Mouse (Mus musculus) spleen, postnatal 4 days (tissue): ENCODE measurements around the gene Gpr137c.

ENCODE experiments used
- DNase-seq, 2 experiments: peaks; one replicate each; pipeline ENCODE4 v3.0.0; 2022; ENCODE audit warnings: low spot score in 2 of 2

The Gpr137c gene

GRCm38 (mm10) chr14:45219281-45220089, at the start of gene Gpr137c:
Gpr137c (plus strand) TSS chr14:45219717.
- DNase-seq: peak; percentile 94

- no peak for DNase-seq
Observed at GRCm38 (mm10) chr14:45172260-45172659, 47.3 kb upstream of the Gpr137c start.

- no peak for DNase-seq
Observed at GRCm38 (mm10) chr14:45175012-45175740, 44.3 kb upstream of the Gpr137c start.

DNA sequence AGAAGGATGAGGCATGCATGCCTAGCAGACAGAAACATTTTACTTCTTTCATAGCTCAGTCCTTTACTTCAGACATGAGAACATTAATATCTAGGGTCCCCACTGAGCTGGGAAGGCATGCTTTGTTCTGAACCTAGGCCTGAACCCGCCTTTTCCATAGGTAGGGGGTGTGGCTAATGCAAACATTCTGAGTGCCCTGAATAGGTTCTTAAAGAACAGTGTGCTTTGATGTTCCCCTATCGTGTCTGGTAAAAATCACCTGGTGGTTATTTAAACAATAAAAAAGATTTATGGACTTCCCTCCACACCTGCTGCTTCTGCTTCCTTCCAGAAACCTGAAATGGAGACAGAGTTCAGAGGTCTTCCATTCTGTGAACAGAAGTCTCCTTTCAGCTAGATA, 40.3 kb upstream of the Gpr137c start:
- DNase-seq: no peak

- no peak for DNase-seq
Observed at GRCm38 (mm10) chr14:45179606-45180005, 39.9 kb upstream of the Gpr137c start.

GRCm38 (mm10) chr14:45181611-45182010, 37.9 kb upstream of the Gpr137c start:
- DNase-seq: no peak

GRCm38 (mm10) chr14:45190999-45191398, 28.5 kb upstream of the Gpr137c start:
- DNase-seq: no peak

- no peak for DNase-seq
Observed at GRCm38 (mm10) chr14:45200607-45201006, 18.9 kb upstream of the Gpr137c start.

DNA sequence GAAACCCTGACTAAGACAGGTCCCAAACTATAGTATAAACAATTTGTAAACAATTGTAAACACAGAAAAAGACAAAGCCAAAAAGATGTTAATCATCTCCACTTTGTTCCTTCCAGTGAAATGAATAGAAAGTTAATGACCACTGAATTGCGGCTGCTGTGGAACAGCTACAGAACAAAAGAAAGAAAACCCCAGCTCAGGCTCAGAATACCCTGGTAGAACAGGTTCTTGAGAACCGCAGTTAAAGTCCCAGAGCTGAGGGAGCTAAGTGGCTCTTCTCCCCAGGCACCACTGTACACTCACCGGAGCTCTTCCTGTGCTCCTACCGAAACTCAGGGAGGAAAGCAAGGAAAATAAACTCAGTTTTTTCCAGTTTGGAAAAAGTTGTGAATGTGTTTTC, 8.8 kb upstream of the Gpr137c start:
- no peak for DNase-seq

GRCm38 (mm10) chr14:45211431-45211830, 8.1 kb upstream of the Gpr137c start:
- DNase-seq: no peak

- no peak for DNase-seq
Observed at GRCm38 (mm10) chr14:45216711-45217340, 2.7 kb upstream of the Gpr137c start.

GRCm38 (mm10) chr14:45217693-45218092, 1.8 kb upstream of the Gpr137c start:
- no peak for DNase-seq

DNA sequence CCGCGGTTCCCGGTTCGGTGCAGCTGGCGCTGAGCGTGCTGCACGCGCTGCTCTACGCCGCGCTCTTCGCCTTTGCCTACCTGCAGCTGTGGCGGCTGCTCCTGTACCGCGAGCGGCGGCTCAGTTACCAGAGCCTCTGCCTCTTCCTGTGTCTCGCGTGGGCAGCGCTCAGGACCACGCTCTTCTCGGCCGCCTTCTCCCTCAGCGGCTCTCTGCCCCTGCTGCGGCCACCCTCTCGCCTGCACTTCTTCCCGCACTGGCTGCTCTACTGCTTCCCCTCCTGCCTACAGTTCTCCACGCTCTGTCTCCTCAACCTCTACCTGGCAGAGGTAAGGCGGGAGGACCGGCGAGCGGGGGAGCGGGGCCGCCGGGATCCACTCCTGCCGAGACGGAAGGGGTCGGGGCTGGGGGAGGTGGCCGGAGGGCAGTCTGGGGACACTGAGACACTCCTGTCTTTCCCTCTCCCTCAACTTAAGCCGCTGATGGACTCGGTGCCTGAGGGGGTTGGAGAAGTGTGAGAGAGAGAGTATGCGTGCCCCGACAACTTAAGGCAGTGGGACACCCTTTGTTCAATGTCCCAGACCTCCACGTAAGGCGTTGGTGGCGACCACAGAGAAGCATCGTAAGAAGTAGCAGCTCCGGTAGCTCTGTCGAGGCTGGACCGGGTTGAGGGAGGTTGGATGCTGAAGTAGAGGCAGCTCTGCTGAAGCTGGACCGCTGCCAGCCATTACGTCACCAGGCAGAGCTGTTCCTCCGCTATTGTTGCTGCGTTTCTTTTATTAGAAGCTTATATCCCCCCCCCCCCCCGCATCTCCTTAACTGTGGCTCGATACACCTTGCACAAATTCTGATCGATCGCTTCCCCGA, 806 bp downstream of the Gpr137c start, which contains the start of gene Txndc16:
TSS of gene Txndc16 (minus strand) at position 239 of the 867 bp plus-strand sequence.
- peak; percentile 60 to 84 for DNase-seq

- DNase-seq: no peak
Observed at GRCm38 (mm10) chr14:45220957-45221630, 1.6 kb downstream of the Gpr137c start.

- DNase-seq: no peak
Observed at GRCm38 (mm10) chr14:45239042-45239441, 19.5 kb downstream of the Gpr137c start.

DNA sequence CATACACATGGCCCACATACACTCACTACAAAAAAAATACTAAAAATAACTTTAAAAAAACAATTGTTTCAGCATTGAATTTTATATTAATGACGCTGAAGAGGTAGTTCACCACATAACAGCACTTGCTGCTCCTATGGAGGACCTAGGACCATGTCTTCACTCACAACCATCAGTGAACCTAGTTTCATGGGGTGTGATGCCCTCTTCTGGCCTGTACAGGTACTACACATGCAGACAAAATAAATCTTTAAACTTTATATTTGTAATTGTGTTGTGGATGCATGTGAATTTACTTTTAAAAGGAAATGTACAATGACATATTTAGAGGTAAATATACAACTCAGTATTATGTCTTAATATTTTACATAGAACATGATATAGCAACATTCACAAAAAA, 22.1 kb downstream of the Gpr137c start:
- DNase-seq: no peak

GRCm38 (mm10) chr14:45251548-45252076, 32.1 kb downstream of the Gpr137c start:
- no peak for DNase-seq

DNA sequence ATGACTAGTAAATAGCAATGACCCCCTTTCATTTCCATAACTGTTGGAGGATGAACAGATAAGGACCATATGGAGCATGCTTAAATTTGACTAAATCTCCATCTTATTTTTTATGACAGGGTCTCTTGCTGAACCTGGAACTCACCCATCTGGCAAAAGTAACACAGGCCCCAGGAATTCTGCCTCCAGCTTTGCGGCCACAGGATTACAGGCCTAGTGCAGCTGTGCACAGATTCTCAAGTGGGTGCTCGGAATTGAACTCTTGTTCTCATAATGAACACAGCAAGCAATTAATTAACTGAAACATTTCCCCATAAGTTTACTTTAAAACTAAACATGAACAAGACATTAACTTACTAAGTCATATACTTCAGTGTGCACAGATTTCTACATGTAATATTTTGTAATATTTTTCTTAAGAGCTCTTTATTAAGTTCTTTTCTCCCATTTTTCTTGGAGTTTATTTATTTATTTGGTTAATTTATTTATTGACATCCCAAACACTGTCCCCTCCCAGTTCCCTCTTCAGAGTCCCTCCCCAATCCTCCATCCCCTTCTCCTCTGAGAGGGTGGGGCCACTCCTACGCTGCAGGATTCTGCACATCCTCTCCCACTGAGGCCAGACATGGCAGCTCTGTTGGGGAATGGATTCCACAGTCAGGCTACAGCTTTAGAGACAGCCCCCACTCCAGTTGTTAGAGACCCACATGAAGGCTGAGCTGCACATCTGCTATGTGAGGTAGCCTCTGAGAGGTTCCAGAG, 44.5 kb downstream of the Gpr137c start:
- no peak for DNase-seq

- no peak for DNase-seq
Observed at GRCm38 (mm10) chr14:45275816-45276215, 56.3 kb downstream of the Gpr137c start.

DNA sequence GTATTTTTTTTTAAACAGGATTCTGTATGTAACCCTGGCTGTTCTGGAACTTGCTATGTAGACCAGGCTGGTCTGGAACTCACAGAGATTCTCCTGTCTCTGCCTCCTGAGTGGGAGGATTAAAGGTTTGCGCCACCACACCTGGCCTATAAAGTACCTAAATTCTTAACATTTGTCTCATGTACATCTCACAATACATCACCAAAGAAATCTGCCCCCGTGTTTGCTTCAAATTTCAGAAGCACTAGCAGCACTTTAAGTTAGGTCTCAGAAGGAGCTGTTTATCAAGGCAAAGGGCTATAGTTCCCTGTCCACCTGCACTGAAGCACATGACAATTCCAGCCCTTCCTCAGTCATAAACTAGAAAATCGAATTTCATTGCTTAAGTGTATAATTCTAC, 62.5 kb downstream of the Gpr137c start:
- no peak for DNase-seq
